Mouse (Mus musculus) limb, embryonic 14.5 days (tissue): ENCODE data around the gene Stk38. TPM values are rescaled to one million over a fixed set of nuclear protein-coding genes. Genes with fewer than 3 reads are reported as not detected.

Experiments used
- ATAC-seq: fragments of 200-750 bp; cut with Nextera tagmentation; 2 replicates; pipeline ENCODE4 v1.8.0; 2017; ENCODE audit warnings: low read depth, moderate number of reproducible peaks, moderate TSS enrichment; ENCODE audit not compliant: low FRiP score
- DNase-seq: peaks from one replicate; pipeline ENCODE4 v3.0.0-alpha.2; 2015; ENCODE audit warnings: low spot score
- H3K27ac ChIP-seq: fragments of 300-500 bp; sonication (generic); replicated peaks from 2 replicates; pipeline ENCODE4 v1.5.1; 2014; ENCODE audit warnings: low read depth, mild to moderate bottlenecking, low read length, moderate library complexity, mixed read lengths
- H3K27me3 ChIP-seq: fragments of 300-500 bp; sonication (generic); 2 replicates; pipeline ENCODE4 v1.6.1; 2014; ENCODE audit warnings: low read length, mixed read lengths; ENCODE audit not compliant: control insufficient read depth, insufficient read depth
- H3K36me3 ChIP-seq: fragments of 300-500 bp; sonication (generic); 2 replicates; pipeline ENCODE4 v1.6.1; 2014; ENCODE audit warnings: mild to moderate bottlenecking, low read length, moderate library complexity, mixed read lengths; ENCODE audit not compliant: control insufficient read depth, insufficient read depth
- H3K4me1 ChIP-seq: fragments of 300-500 bp; sonication (generic); 2 replicates; pipeline ENCODE4 v1.6.1; 2014; ENCODE audit warnings: antibody characterized with exemption, low read length, mixed read lengths; ENCODE audit not compliant: control insufficient read depth, insufficient read depth
- H3K4me2 ChIP-seq: fragments of 300-500 bp; sonication (generic); replicated peaks from 2 replicates; pipeline ENCODE4 v1.6.1; 2014; ENCODE audit warnings: low read depth, mild to moderate bottlenecking, low read length, moderate library complexity; ENCODE audit not compliant: severe bottlenecking
- H3K4me3 ChIP-seq: fragments of 300-500 bp; sonication (generic); replicated peaks from 2 replicates; pipeline ENCODE4 v1.5.1; 2014; ENCODE audit warnings: low read length
- H3K9ac ChIP-seq: fragments of 300-500 bp; sonication (generic); 2 replicates; pipeline ENCODE4 v1.6.1; 2014; ENCODE audit warnings: mild to moderate bottlenecking, low read depth, low read length, moderate library complexity; ENCODE audit not compliant: severe bottlenecking
- H3K9me3 ChIP-seq: fragments of 300-500 bp; sonication (generic); 2 replicates; pipeline ENCODE4 v1.6.1; 2016; ENCODE audit warnings: low read length; ENCODE audit not compliant: control insufficient read depth
- POLR2A ChIP-seq: fragments of 200-500 bp; IDR thresholded peaks from 2 replicates; pipeline ENCODE4 v1.8.0; 2012; ENCODE audit warnings: inconsistent platforms, mild to moderate bottlenecking, moderate library complexity, borderline replicate concordance; ENCODE audit not compliant: insufficient read depth, insufficient read length; ENCODE audit errors: extremely low read depth
- WGBS: fragments of 180-500 bp; shearing (Covaris S2); extraction: QIAGEN DNeasy Blood & Tissue Kit; methylation state at CpG from one replicate; pipeline ENCODE4 v1.1.7; 2014; 5-methylcytosine and 5-hydroxymethylcytosine counted together
- polyA plus RNA-seq, 2 experiments: library from polyadenylated mRNA; depleted of rRNA in 1 of 2; stranded (reverse) in 1 of 2; unstranded in 1 of 2; fragments of >200 nt; fragmentation: Nextera tagmentation in 1 of 2; extraction: Ambion mirVana in 1 of 2; gene quantifications; 2 replicates each; pipeline versions ENCODE4 v1.2.1 to v1.2.3; 2012 to 2014

The Stk38 gene
- polyA plus RNA-seq, 2 experiments = 86.6 to 115 TPM

GRCm38 (mm10) chr17:29023346-29023745 is 15.6 kb upstream of the Stk38 start:
- no peaks in the 10 kb centered on the region for H3K36me3 ChIP-seq
- no peak for ATAC-seq
- no peak overlapping the region for H3K4me2 ChIP-seq
- H3K27me3 ChIP-seq = no peaks in the 10 kb centered on the region
- no peak for DNase-seq
- H3K9me3 ChIP-seq = no peaks in the 10 kb centered on the region
- H3K4me3 ChIP-seq = no peak overlapping the region
- 0 out of 2 replicates have a peak, but pooled peaks cover 5% of the 10 kb centered on the region for H3K4me1 ChIP-seq
- H3K27ac ChIP-seq = no peak overlapping the region
- WGBS = 82% methylated on average over 6 of the region's 6 CpGs
- no peak for TF ChIP-seq POLR2A
- H3K9ac ChIP-seq = no peak overlapping the region

- TF ChIP-seq POLR2A = no peak
- H3K27ac ChIP-seq = no peak overlapping the region
- H3K27me3 ChIP-seq = no peaks in the 10 kb centered on the region
- H3K36me3 ChIP-seq = no peaks in the 10 kb centered on the region
- WGBS = 13% methylated on average over 15 of the region's 15 CpGs
- H3K9me3 ChIP-seq = no peaks in the 10 kb centered on the region
- no peak overlapping the region for H3K4me2 ChIP-seq
- H3K4me1 ChIP-seq = 0 out of 2 replicates have a peak, but pooled peaks cover 5% of the 10 kb centered on the region
- H3K4me3 ChIP-seq = no peak overlapping the region
- DNase-seq (no peak), ATAC-seq (peak; percentile 38; the same call in 1 of the 2 replicates)
- no peak overlapping the region for H3K9ac ChIP-seq
Measured at GRCm38 (mm10) chr17:29022230-29022819, 14.5 kb upstream of the Stk38 start.

- no peak for ATAC-seq
- H3K4me3 ChIP-seq = no peak overlapping the region
- no peak for DNase-seq
- no peaks in the 10 kb centered on the region for H3K27me3 ChIP-seq
- no peaks in the 10 kb centered on the region for H3K36me3 ChIP-seq
- no peaks in the 10 kb centered on the region for H3K9me3 ChIP-seq
- H3K4me1 ChIP-seq = 0 out of 2 replicates have a peak, but pooled peaks cover 5% of the 10 kb centered on the region
- no peak overlapping the region for H3K27ac ChIP-seq
- no peak overlapping the region for H3K4me2 ChIP-seq
- TF ChIP-seq POLR2A = no peak
- H3K9ac ChIP-seq = no peak overlapping the region
Measured at GRCm38 (mm10) chr17:29020444-29020843, 12.6 kb upstream of the Stk38 start.

GRCm38 (mm10) chr17:29019391-29019790 is 11.6 kb upstream of the Stk38 start:
- Histone ChIP-seq H3K9ac (0 out of 2 replicates have a peak overlapping the region, but pooled peaks have one; percentile 16), H3K27ac (no peak overlapping the region), H3K27me3 (no peaks in the 10 kb centered on the region), H3K4me3 (no peak overlapping the region), H3K4me2 (no peak overlapping the region), H3K4me1 (no peaks in the 10 kb centered on the region), H3K9me3 (no peaks in the 10 kb centered on the region), H3K36me3 (no peaks in the 10 kb centered on the region)
- WGBS = 72% methylated on average over 7 of the region's 7 CpGs
- DNase-seq (no peak), ATAC-seq (no peak)
- no peak for TF ChIP-seq POLR2A

GRCm38 (mm10) chr17:29018292-29018984 is 10.6 kb upstream of the Stk38 start:
- Histone ChIP-seq H3K36me3 (no peaks in the 10 kb centered on the region), H3K27ac (no peak overlapping the region), H3K4me1 (no peaks in the 10 kb centered on the region), H3K4me3 (no peak overlapping the region), H3K4me2 (no peak overlapping the region), H3K9me3 (no peaks in the 10 kb centered on the region), H3K27me3 (no peaks in the 10 kb centered on the region), H3K9ac (no peak overlapping the region)
- WGBS = 45% methylated on average over 11 of the region's 11 CpGs
- no peak for TF ChIP-seq POLR2A
- no peak for ATAC-seq
- DNase-seq = peak; percentile 33

GRCm38 (mm10) chr17:29016705-29017104 is 8.9 kb upstream of the Stk38 start:
- 76% methylated on average over 3 of the region's 4 CpGs for WGBS
- Histone ChIP-seq H3K4me2 (no peak overlapping the region), H3K4me3 (no peak overlapping the region), H3K36me3 (no peaks in the 10 kb centered on the region), H3K27ac (no peak overlapping the region), H3K4me1 (no peaks in the 10 kb centered on the region), H3K9ac (no peak overlapping the region), H3K27me3 (no peaks in the 10 kb centered on the region), H3K9me3 (no peaks in the 10 kb centered on the region)
- no peak for DNase-seq
- no peak for ATAC-seq
- no peak for TF ChIP-seq POLR2A
